Mouse (Mus musculus): ENCODE data around the gene Pirb. TPM values are rescaled to one million over a fixed set of nuclear protein-coding genes. Genes with fewer than 3 reads are reported as not detected.
"Not testable (repeated sequence)": the region's sequence is repeated elsewhere in the genome, so short reads cannot be mapped to it uniquely, and the experiment has no call there.

The Pirb gene
- not detected for polyA plus RNA-seq (2012; fragmentation: generic; extraction: Trizol)
- long read RNA-seq, experiment 1, result 0 reads
- long read RNA-seq, experiment 2, result 0 reads

DNA sequence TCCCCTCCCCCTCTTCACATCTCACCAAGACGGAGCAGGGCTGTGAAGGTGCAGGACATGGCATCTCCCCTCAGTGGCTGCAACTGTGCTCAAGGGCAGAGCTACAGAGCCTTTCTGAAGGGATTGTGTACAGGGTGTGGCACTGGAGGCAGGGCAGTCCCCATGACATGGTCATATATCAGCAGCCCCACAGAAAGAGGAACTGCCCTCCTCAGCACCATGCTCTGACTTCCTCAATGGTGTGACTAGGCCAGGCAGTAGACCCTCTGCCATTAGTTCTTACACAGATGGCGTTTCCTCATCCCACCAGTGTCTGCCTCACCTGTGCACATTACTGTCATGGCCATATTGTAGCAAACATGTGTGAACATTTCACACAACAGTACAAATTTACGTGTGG, at the start of gene Pirb:
Gene Pirb, minus strand, starts transcription at position 124 of the 400 bp plus-strand sequence.
- not testable (repeated sequence) for H3K79me2 ChIP-seq (ENCODE audit: control insufficient read depth, insufficient read depth); H3K4me3 ChIP-seq (ENCODE audit: insufficient read depth, poor library complexity, severe bottlenecking); H3K79me3 ChIP-seq (ENCODE audit: low read depth); H3K36me3 ChIP-seq (ENCODE audit: control insufficient read depth, insufficient read depth); H3K27me3 ChIP-seq (ENCODE audit: control insufficient read depth, insufficient read depth, insufficient read length); H3ac ChIP-seq (ENCODE audit: control insufficient read depth, insufficient read length, low read depth)

DNA sequence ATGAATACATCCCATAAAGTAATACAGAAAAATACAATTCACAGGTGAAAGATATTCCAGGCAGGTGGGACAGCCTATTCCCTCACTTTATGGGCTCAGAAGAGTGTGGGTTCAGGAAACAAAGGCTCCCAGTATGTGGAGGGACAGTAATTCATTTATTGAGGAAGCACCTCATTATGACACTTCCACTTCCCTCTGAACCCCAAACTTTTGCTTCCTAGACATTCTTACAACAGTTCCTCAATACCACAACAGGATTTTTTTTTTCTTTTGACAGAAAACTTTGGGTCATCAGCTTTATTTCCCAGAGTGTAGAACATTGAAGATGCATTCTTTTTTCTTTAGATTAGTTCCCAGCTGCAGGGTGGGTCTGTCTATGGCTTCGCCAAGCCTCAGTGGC, 12.5 kb upstream of the Pirb start:
- not testable (repeated sequence) for H3K27me3 ChIP-seq (ENCODE audit: control insufficient read depth, insufficient read depth, insufficient read length); H3K79me3 ChIP-seq (ENCODE audit: low read depth); H3K4me3 ChIP-seq (ENCODE audit: insufficient read depth, poor library complexity, severe bottlenecking); H3ac ChIP-seq (ENCODE audit: control insufficient read depth, insufficient read length, low read depth); H3K36me3 ChIP-seq (ENCODE audit: control insufficient read depth, insufficient read depth); H3K79me2 ChIP-seq (ENCODE audit: control insufficient read depth, insufficient read depth)

DNA sequence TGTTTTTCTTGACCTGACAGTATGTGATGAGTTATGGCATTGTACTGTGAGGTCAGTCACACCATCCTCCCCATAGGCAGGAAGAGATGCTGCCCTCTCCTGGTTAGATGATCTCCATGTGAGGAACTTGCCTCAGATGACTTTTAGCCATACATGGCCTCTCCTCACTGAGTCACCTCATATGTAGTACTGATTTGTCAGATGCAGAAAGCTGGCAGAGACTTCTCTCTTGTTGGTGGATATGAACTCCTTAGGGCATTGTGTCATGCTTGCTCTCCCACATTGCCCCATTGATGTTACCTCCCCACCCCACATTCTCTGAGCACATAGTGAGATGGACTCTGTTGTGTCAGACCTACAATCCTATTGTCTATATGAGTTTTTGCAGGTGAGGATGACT, 5.3 kb upstream of the Pirb start:
- not testable (repeated sequence) for H3ac ChIP-seq (ENCODE audit: control insufficient read depth, insufficient read length, low read depth); H3K79me2 ChIP-seq (ENCODE audit: control insufficient read depth, insufficient read depth); H3K79me3 ChIP-seq (ENCODE audit: low read depth); H3K27me3 ChIP-seq (ENCODE audit: control insufficient read depth, insufficient read depth, insufficient read length); H3K4me3 ChIP-seq (ENCODE audit: insufficient read depth, poor library complexity, severe bottlenecking); H3K36me3 ChIP-seq (ENCODE audit: control insufficient read depth, insufficient read depth)

DNA sequence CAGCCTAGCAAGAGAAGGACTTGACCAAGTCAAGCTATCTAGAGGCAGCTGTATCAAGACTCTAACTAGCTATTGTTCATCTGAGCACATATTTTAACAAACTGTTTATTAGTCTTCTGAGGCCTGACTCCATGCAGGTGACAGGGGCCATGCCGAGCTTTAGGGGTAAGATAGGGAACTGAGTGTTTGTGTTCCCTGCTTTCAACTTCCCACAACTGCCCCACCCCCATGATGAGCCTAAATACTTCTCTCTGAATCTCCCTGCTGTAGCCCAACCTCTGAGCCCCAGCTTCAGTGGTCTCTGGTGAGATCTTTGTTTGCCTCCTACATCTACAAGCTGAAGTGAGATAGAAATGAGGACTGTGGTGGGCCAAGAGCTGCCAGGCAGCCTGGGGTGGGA, 4.9 kb downstream of the Pirb start:
- Histone ChIP-seq H3K4me3 (ENCODE audit: insufficient read depth, poor library complexity, severe bottlenecking) (no peak overlapping the region), H3K36me3 (ENCODE audit: control insufficient read depth, insufficient read depth) (no peaks in the 10 kb centered on the region), H3K79me3 (ENCODE audit: low read depth) (no peaks in the 10 kb centered on the region), H3ac (ENCODE audit: control insufficient read depth, insufficient read length, low read depth) (no peak overlapping the region), H3K27me3 (ENCODE audit: control insufficient read depth, insufficient read depth, insufficient read length) (no peaks in the 10 kb centered on the region), H3K79me2 (ENCODE audit: control insufficient read depth, insufficient read depth) (no peaks in the 10 kb centered on the region)
- TF ChIP-seq FOSL1 (IDR thresholded peaks at IDR 0.05; ENCODE audit: insufficient read depth, low read length, poor library complexity, severe bottlenecking), result no peak
- no peak for TF ChIP-seq MYOG (IDR thresholded peaks at IDR 0.05; ENCODE audit: control insufficient read depth, extremely low read depth, insufficient read length)
- TF ChIP-seq CTCF (IDR thresholded peaks at IDR 0.05; ENCODE audit: control insufficient read depth, insufficient read depth, insufficient read length), result no peak
- no peak for TF ChIP-seq MAX (IDR thresholded peaks at IDR 0.05)
- no peak for TF ChIP-seq CEBPB (IDR thresholded peaks at IDR 0.05; ENCODE audit: low read depth)
- TF ChIP-seq MYOD1 (IDR thresholded peaks at IDR 0.05; ENCODE audit: control insufficient read depth, insufficient read length, low read depth), result no peak
- no peak for TF ChIP-seq USF1 (IDR thresholded peaks at IDR 0.05; ENCODE audit: low read depth)

DNA sequence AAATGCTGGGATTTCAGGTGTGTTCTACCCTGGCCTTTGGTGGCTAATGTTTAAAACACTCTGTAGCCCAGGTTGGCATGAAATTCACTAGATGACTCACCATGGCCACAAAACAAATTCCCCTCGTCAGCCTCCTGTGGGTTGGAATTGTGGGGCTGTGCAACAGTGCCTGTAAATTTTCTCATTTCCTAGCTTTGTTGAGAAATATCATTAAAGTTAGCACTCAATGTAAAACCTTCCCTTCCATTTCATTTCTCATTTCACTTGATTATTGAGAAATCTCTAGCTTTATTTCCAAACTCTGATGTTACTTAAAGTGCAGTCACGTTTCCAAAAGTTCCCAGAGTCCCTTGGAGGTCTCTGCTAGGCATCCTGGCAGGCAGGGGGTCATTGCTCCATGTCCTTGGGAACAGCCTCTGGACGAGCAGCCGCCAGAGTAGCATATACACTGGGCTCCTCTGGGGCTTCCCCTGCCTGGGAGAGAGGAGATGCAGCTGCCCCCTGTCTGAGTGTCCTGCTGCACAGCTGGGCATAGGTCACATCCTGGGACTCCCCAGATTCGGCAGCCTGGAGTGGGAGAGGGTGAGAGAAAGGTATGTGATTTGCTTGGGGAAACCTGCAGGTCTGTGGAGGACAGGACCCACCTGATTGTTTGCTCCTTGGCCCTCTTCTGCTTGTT, 7.8 kb downstream of the Pirb start:
- Histone ChIP-seq H3K36me3 (ENCODE audit: control insufficient read depth, insufficient read depth) (peaks cover 4% of the 10 kb centered on the region), H3K4me3 (ENCODE audit: insufficient read depth, poor library complexity, severe bottlenecking) (no peak overlapping the region), H3K27me3 (ENCODE audit: control insufficient read depth, insufficient read depth, insufficient read length) (no peaks in the 10 kb centered on the region), H3K79me3 (ENCODE audit: low read depth) (no peaks in the 10 kb centered on the region), H3ac (ENCODE audit: control insufficient read depth, insufficient read length, low read depth) (no peak overlapping the region), H3K79me2 (ENCODE audit: control insufficient read depth, insufficient read depth) (no peaks in the 10 kb centered on the region)
- TF ChIP-seq USF1 (IDR thresholded peaks at IDR 0.05; ENCODE audit: low read depth) (no peak), MAX (IDR thresholded peaks at IDR 0.05) (no peak), CEBPB (IDR thresholded peaks at IDR 0.05; ENCODE audit: low read depth) (no peak), CTCF (IDR thresholded peaks at IDR 0.05; ENCODE audit: control insufficient read depth, insufficient read depth, insufficient read length) (no peak), MYOG (IDR thresholded peaks at IDR 0.05; ENCODE audit: control insufficient read depth, extremely low read depth, insufficient read length) (no peak), MYOD1 (IDR thresholded peaks at IDR 0.05; ENCODE audit: control insufficient read depth, insufficient read length, low read depth) (no peak), FOSL1 (IDR thresholded peaks at IDR 0.05; ENCODE audit: insufficient read depth, low read length, poor library complexity, severe bottlenecking) (no peak)

DNA sequence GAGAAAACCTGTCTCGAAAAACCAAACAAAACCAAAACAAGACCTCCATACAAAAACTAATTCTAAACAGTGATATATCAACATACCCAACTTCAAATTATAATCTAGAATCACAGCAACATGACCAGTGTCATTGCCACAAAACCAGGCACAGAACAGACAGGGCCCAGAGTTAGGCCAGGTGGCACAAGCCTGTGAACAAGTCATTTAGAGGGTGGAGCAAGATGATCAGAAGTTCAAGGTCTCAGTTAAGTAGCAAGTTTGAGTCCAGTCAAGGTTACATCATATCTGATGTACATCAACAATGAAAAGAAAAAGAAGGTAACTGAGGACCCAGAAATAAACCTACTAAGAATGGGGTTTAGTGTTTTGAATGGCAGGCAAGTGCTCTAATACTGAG, 11.2 kb downstream of the Pirb start:
- H3K27me3 ChIP-seq (ENCODE audit: control insufficient read depth, insufficient read depth, insufficient read length), result no peaks in the 10 kb centered on the region
- no peak overlapping the region for H3K4me3 ChIP-seq (ENCODE audit: insufficient read depth, poor library complexity, severe bottlenecking)
- no peak for TF ChIP-seq FOSL1 (IDR thresholded peaks at IDR 0.05; ENCODE audit: insufficient read depth, low read length, poor library complexity, severe bottlenecking)
- no peak overlapping the region for H3ac ChIP-seq (ENCODE audit: control insufficient read depth, insufficient read length, low read depth)
- H3K79me2 ChIP-seq (ENCODE audit: control insufficient read depth, insufficient read depth), result peaks cover 33% of the 10 kb centered on the region
- peaks cover 26% of the 10 kb centered on the region for H3K79me3 ChIP-seq (ENCODE audit: low read depth)
- H3K36me3 ChIP-seq (ENCODE audit: control insufficient read depth, insufficient read depth), result peaks cover 35% of the 10 kb centered on the region

DNA sequence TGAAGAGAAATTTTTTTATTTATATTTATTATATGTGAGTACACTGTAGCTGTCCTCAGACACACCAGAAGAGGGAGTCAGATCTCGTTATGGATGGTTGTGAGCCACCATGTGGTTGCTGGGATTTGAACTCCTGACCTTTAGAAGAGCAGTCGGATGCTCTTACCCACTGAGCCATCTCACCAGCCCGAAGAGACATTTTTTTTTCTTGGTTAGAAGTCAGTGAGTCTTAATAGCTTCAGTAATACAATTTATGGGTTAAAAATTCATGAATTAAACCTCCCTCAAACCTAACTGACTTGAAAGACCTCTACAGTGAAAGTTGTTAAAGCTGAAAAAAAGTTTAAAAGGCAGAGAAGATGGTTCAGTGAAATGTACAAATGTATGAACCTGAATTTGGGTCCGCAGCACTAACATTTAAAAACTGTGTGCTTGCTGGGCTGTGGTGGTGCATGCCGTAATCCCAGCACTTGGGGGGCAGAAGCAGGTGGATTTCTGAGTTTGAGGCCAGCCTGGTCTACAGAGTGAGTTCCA, 11.7 kb downstream of the Pirb start:
- Histone ChIP-seq H3K79me2 (ENCODE audit: control insufficient read depth, insufficient read depth) (peaks cover 35% of the 10 kb centered on the region), H3K36me3 (ENCODE audit: control insufficient read depth, insufficient read depth) (peaks cover 35% of the 10 kb centered on the region), H3K79me3 (ENCODE audit: low read depth) (peaks cover 27% of the 10 kb centered on the region)
- not testable (repeated sequence) for H3K27me3 ChIP-seq (ENCODE audit: control insufficient read depth, insufficient read depth, insufficient read length); H3K4me3 ChIP-seq (ENCODE audit: insufficient read depth, poor library complexity, severe bottlenecking); H3ac ChIP-seq (ENCODE audit: control insufficient read depth, insufficient read length, low read depth)

All from C2C12 (cell line).